Mouse (Mus musculus) cerebellum, adult 2 months (tissue): Measurements from ENCODE around the gene Sh3yl1. TPM values are rescaled to one million over a fixed set of nuclear protein-coding genes. Genes with fewer than 3 reads are reported as not detected.

ENCODE experiments used
- DNase-seq, 2 experiments: peaks; one replicate each; pipeline ENCODE4 v3.0.0; 2021
- H3K27ac ChIP-seq: fragments of 200-500 bp; 2 replicates; pipeline ENCODE4 v1.5.1; 2012; ENCODE audit warnings: low read length, control low read depth, inconsistent platforms; ENCODE audit not compliant: insufficient read depth
- H3K27me3 ChIP-seq: fragments of 200-500 bp; 2 replicates; pipeline ENCODE4 v1.6.1; 2012; ENCODE audit warnings: inconsistent platforms, mild to moderate bottlenecking, low read length, moderate library complexity; ENCODE audit not compliant: control insufficient read depth, insufficient read depth
- H3K4me1 ChIP-seq: fragments of 200-500 bp; 2 replicates; pipeline ENCODE4 v1.6.1; 2011; ENCODE audit warnings: low read length; ENCODE audit not compliant: control insufficient read depth, insufficient read depth
- H3K4me3 ChIP-seq: fragments of 200-500 bp; replicated peaks from 2 replicates; pipeline ENCODE3; 2011; ENCODE audit warnings: mild to moderate bottlenecking, low read depth, low read length, control low read depth; ENCODE audit not compliant: insufficient read depth
- CTCF ChIP-seq: fragments of 200-500 bp; IDR thresholded peaks from 2 replicates; pipeline ENCODE4 v1.5.1; 2011; ENCODE audit warnings: low read depth, mild to moderate bottlenecking, control low read depth, low read length, moderate library complexity, borderline replicate concordance; ENCODE audit not compliant: insufficient read depth
- POLR2A ChIP-seq: fragments of 200-500 bp; IDR thresholded peaks from 2 replicates; pipeline ENCODE4 v1.6.1; 2011; ENCODE audit warnings: low read length, control low read depth, borderline replicate concordance; ENCODE audit not compliant: insufficient read depth
- WGBS: fragments of 180-500 bp; shearing (Covaris S2); methylation state at CpG from one replicate; pipeline ENCODE4 v1.1.7; 2018; 5-methylcytosine and 5-hydroxymethylcytosine counted together
- polyA plus RNA-seq: library from polyadenylated mRNA; depleted of rRNA; stranded (reverse); fragments of >200 nt; gene quantifications from 2 replicates; pipeline ENCODE4 v1.2.3, GENCODE M21; 2012; rRNA removed

Gene Sh3yl1
- polyA plus RNA-seq, 1 experiment, result 8.5 TPM

DNA sequence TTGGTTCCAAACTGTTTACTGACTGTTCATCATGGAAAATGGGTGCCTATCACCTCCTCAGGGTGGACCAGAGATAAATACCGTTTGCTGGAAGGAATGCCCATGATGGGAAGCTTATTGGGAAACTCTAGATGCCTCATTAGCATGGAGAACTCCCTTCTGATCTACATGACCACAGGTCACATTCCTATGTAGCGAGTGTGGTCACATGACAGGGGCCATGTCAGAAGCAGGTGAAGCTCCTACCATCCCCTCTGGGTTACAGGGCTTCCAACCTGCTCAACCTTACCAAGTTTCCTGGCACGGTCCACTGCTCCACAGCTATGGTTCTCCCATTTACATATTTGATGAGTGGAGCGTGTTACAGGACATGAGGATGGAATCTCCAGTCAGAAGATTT is 92.3 kb downstream of the Sh3yl1 start:
- TF ChIP-seq CTCF (no peak), POLR2A (no peak)
- Histone ChIP-seq H3K27me3 (no peaks in the 10 kb centered on the region; the same call in 1 of the 2 replicates), H3K4me3 (no peak overlapping the region), H3K4me1 (no peaks in the 10 kb centered on the region), H3K27ac (no peak overlapping the region)
- DNase-seq, result no peak
- WGBS, result 83% methylated on average over 4 of the region's 4 CpGs

DNA sequence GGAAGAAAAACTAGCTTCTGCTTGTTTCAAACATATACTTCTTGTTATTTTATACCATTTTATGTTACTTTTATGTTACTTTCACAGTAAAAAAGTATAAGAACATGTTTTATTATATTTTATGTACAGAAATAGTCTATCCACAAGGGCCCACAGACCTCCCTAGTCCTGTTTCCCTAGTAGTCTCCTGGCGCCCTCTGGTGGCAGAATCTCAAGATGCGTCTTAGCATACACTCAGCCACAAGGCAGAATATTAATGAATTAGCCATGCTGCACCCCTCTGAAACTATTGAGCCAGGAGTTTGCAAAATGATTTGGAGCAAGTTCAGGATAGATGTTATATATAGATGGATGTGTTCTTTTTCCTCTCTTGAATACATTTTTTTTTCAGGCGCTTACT is 93.5 kb downstream of the Sh3yl1 start:
- no peak overlapping the region for H3K27ac ChIP-seq
- no peaks in the 10 kb centered on the region for H3K4me1 ChIP-seq
- WGBS, result 22% methylated on average over 3 of the region's 3 CpGs
- TF ChIP-seq CTCF, result peak; percentile 51; the same call in 1 of the 2 replicates
- no peak for TF ChIP-seq POLR2A
- H3K27me3 ChIP-seq, result no peaks in the 10 kb centered on the region; the same call in 1 of the 2 replicates
- no peak overlapping the region for H3K4me3 ChIP-seq
- peak; percentile 8 to 39 for DNase-seq

DNA sequence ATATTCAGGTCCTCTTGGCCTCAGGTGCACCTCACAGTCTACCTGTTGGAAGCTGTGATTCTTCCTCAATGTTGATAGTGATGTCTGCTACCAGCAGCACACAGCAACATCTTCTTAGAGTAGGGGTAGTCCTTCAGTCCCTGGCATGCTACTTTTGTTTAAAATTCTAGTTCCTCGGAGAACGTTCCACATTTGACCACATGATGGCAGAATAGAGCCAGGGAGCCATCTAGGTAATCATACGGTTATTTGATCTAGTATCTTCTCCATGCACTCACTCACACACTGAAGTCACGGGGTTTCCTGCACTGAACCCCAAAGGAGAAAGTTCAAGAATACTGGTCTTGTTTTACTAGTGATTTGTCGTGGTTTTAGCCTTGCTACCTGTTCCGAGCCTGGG is 96.7 kb downstream of the Sh3yl1 start:
- H3K27me3 ChIP-seq, result no peaks in the 10 kb centered on the region; the same call in 1 of the 2 replicates
- WGBS, result 31% methylated on average over 6 of the region's 6 CpGs
- no peak for TF ChIP-seq CTCF
- TF ChIP-seq POLR2A, result no peak

More for the DNA sequence above, 96.7 kb downstream of the Sh3yl1 start:
- Histone ChIP-seq H3K4me1 (no peaks in the 10 kb centered on the region), H3K4me3 (no peak overlapping the region), H3K27ac (no peak overlapping the region)
- no peak for DNase-seq

Other genes with a start within 250 kb of the Sh3yl1 start
- gene Alkal2, start 27.3 kb upstream of the Sh3yl1 start, polyA plus RNA-seq, result 0.11 and 0.19 TPM in 2 replicates
- 25.2 and 27.4 TPM in 2 replicates for gene Acp1, start 79 bp upstream of the Sh3yl1 start, polyA plus RNA-seq
- gene Fam110c, start 162.2 kb downstream of the Sh3yl1 start, polyA plus RNA-seq, result 0.15 and 0.29 TPM in 2 replicates